Comparison of ENCODE assay signal across 14 mouse cellular contexts in genomic region chr8:123231742-123232141, GRCm38 (mm10). TPM values are rescaled to one million over a fixed set of nuclear protein-coding genes. Genes with fewer than 3 reads are reported as not detected.
DNase-seq lines count a peak whose midpoint lies in the region; ATAC-seq and TF ChIP-seq lines count a peak whose summit lies in the region.
"Had no signal": no experiment of that assay in that cellular context is flagged by ENCODE, and none has a peak within 500 bp of the region (broad histone marks: within the 10 kb centered on the region; RNA-seq: fewer than 3 reads in every experiment).

No protein-coding gene starts in this region.

- 0 out of 2 replicates have a peak overlapping the region, but pooled peaks have one; percentile 24 for H3K9ac ChIP-seq in intestine, embryonic 16.5 days (ENCODE audit: low read depth, low read length)
- no peak overlapping the region for H3K9ac ChIP-seq in intestine, embryonic 15.5 days
- no peak overlapping the region for H3K9ac ChIP-seq in liver, embryonic 14.5 days (replicated peaks)
- no peak overlapping the region for H3K9ac ChIP-seq in intestine, postnatal 0 days (ENCODE audit: low read depth, low read length)
- H3K9ac ChIP-seq: limb, embryonic 15.5 days had no signal

- 0 out of 2 replicates have a peak, but pooled peaks cover 8% of the 10 kb centered on the region for H3K36me3 ChIP-seq in intestine, embryonic 16.5 days (ENCODE audit: control insufficient read depth, insufficient read depth, low read length)
- 0 out of 2 replicates have a peak, but pooled peaks cover 2% of the 10 kb centered on the region for H3K36me3 ChIP-seq in intestine, embryonic 15.5 days
- no peaks in the 10 kb centered on the region for H3K36me3 ChIP-seq in liver, embryonic 14.5 days (replicated peaks; ENCODE audit: control insufficient read depth, insufficient read depth, low read depth)
- peaks cover 10% of the 10 kb centered on the region; the same call in 1 of the 2 replicates for H3K36me3 ChIP-seq in intestine, postnatal 0 days (ENCODE audit: control insufficient read depth, insufficient read depth)

- H3K27me3 ChIP-seq in intestine, embryonic 16.5 days (replicated peaks; ENCODE audit: control insufficient read depth, insufficient read depth, low read length), result no peaks in the 10 kb centered on the region
- H3K27me3 ChIP-seq in intestine, embryonic 15.5 days (replicated peaks), result peaks cover 22% of the 10 kb centered on the region
- H3K27me3 ChIP-seq in liver, embryonic 14.5 days (ENCODE audit: control insufficient read depth, insufficient read depth, low read length), result peaks cover 12% of the 10 kb centered on the region
- H3K27me3 ChIP-seq in intestine, postnatal 0 days (replicated peaks; ENCODE audit: control insufficient read depth, insufficient read depth, low read length), result 0 out of 2 replicates have a peak, but pooled peaks cover 4% of the 10 kb centered on the region

- no peak for ATAC-seq in intestine, embryonic 16.5 days
- ATAC-seq in intestine, embryonic 15.5 days, result no peak
- no peak for ATAC-seq in liver, embryonic 14.5 days (ENCODE audit: insufficient read depth)
- no peak for ATAC-seq in intestine, postnatal 0 days
- ATAC-seq: activated CD4-positive, CD25-positive, alpha-beta regulatory T cell, adult 4 months; hindbrain, embryonic 16.5 days had no signal

- no peak for TF ChIP-seq EP300 in liver, embryonic 14.5 days (IDR thresholded peaks at IDR 0.05; ENCODE audit: low read depth)

- no peak overlapping the region for H3K4me2 ChIP-seq in intestine, embryonic 16.5 days (ENCODE audit: low read depth, low read length)
- H3K4me2 ChIP-seq in intestine, embryonic 15.5 days (replicated peaks), result no peak overlapping the region
- no peak overlapping the region for H3K4me2 ChIP-seq in liver, embryonic 14.5 days (ENCODE audit: low read depth)
- no peak overlapping the region for H3K4me2 ChIP-seq in intestine, postnatal 0 days (replicated peaks; ENCODE audit: low read depth)
- H3K4me2 ChIP-seq: limb, embryonic 15.5 days had no signal

- H3K4me3 ChIP-seq in intestine, embryonic 16.5 days (ENCODE audit: low read length), result no peak overlapping the region
- no peak overlapping the region for H3K4me3 ChIP-seq in intestine, embryonic 15.5 days (replicated peaks)
- no peak overlapping the region for H3K4me3 ChIP-seq in liver, embryonic 14.5 days (ENCODE audit: insufficient read depth in 1 of 2, low read depth in 2 of 2, low read length in 2 of 2)
- H3K4me3 ChIP-seq in intestine, postnatal 0 days (ENCODE audit: low read depth, low read length), result no peak overlapping the region
- H3K4me3 ChIP-seq: heart, embryonic 10.5 days; limb, embryonic 15.5 days; myocyte had no signal

- H3K27ac ChIP-seq in intestine, embryonic 16.5 days (ENCODE audit: low read length), result no peak overlapping the region
- H3K27ac ChIP-seq in intestine, embryonic 15.5 days, result no peak overlapping the region
- no peak overlapping the region for H3K27ac ChIP-seq in liver, embryonic 14.5 days
- H3K27ac ChIP-seq in intestine, postnatal 0 days (ENCODE audit: low read depth, low read length), result no peak overlapping the region
- H3K27ac ChIP-seq: heart, embryonic 10.5 days; limb, embryonic 15.5 days had no signal

- H3K9me3 ChIP-seq in intestine, embryonic 16.5 days (ENCODE audit: control insufficient read depth, low read length), result no peaks in the 10 kb centered on the region
- no peaks in the 10 kb centered on the region for H3K9me3 ChIP-seq in intestine, embryonic 15.5 days
- no peaks in the 10 kb centered on the region for H3K9me3 ChIP-seq in liver, embryonic 14.5 days (ENCODE audit: control insufficient read depth, low read length)
- no peaks in the 10 kb centered on the region for H3K9me3 ChIP-seq in intestine, postnatal 0 days (ENCODE audit: control insufficient read depth)
- H3K9me3 ChIP-seq: G1E; heart, embryonic 10.5 days; limb, embryonic 15.5 days had no signal

- TF ChIP-seq CTCF in liver, embryonic 14.5 days (IDR thresholded peaks at IDR 0.05; ENCODE audit: low read depth), result peak; percentile 48
- TF ChIP-seq CTCF in intestine, postnatal 0 days (IDR thresholded peaks at IDR 0.05; ENCODE audit: low read depth), result peak; percentile 59

- peak; percentile 62 for DNase-seq in adrenal gland, postnatal 14 days
- no peak for DNase-seq in adrenal gland, adult 18-20 months (ENCODE audit: low spot score in 2 of 2)
- no peak for DNase-seq in liver, embryonic 14.5 days (ENCODE audit: low read depth in 3 of 3, low spot score in 3 of 3)
- DNase-seq in liver, result no peak
- no peak for DNase-seq in cerebellum, postnatal 4 days (ENCODE audit: low spot score in 2 of 2)

- 53% methylated on average over 5 of the region's 5 CpGs for WGBS in intestine, embryonic 16.5 days
- WGBS in intestine, embryonic 15.5 days, result 51% methylated on average over 5 of the region's 5 CpGs
- 59% methylated on average over 5 of the region's 5 CpGs for WGBS in liver, embryonic 14.5 days (ENCODE audit: insufficient replicate concordance)
- 61% methylated on average over 5 of the region's 5 CpGs for WGBS in intestine, postnatal 0 days

- peaks cover 14% of the 10 kb centered on the region for H3K4me1 ChIP-seq in intestine, embryonic 16.5 days (ENCODE audit: control insufficient read depth, insufficient read depth, low read length)
- peaks cover 15% of the 10 kb centered on the region for H3K4me1 ChIP-seq in intestine, embryonic 15.5 days (replicated peaks)
- peaks cover 7 to 10% of the 10 kb centered on the region in 2 experiments for H3K4me1 ChIP-seq in liver, embryonic 14.5 days (replicated peaks; ENCODE audit: control insufficient read depth in 2 of 2, insufficient read depth in 2 of 2, low read length in 1 of 2)
- 0 out of 2 replicates have a peak, but pooled peaks cover 8% of the 10 kb centered on the region for H3K4me1 ChIP-seq in intestine, postnatal 0 days (replicated peaks; ENCODE audit: control insufficient read depth, insufficient read depth, low read length)

RNA-seq across cellular contexts. Expression of gene Spata2l, which starts 4.3 kb away (rescaled TPM):
- total RNA-seq in adrenal gland, postnatal 14 days (2021), result 12.2 and 18.7 TPM in 2 replicates
- total RNA-seq in adrenal gland, adult 18-20 months (2021), result 10 to 100 TPM; 10.5 to 14.2 TPM
- 6.0 TPM in 2 replicates for polyA plus RNA-seq in intestine, embryonic 16.5 days (2015; fragmentation: Nextera tagmentation; extraction: Ambion mirVana)
- polyA plus RNA-seq in intestine, embryonic 15.5 days (2015; fragmentation: Nextera tagmentation; extraction: Ambion mirVana), result 5.4 and 5.5 TPM in 2 replicates
- 0.87 and 0.92 TPM in 2 replicates for polyA plus RNA-seq in liver, embryonic 14.5 days (2012; rRNA removed)
- polyA plus RNA-seq in liver, embryonic 14.5 days (2014; fragmentation: Nextera tagmentation; extraction: Ambion mirVana), result 1.5 TPM in 2 replicates
- polyA plus RNA-seq in intestine, postnatal 0 days (2015; fragmentation: Nextera tagmentation; extraction: Ambion mirVana), result 5.0 TPM in 2 replicates

RNA-seq across cellular contexts. Expression of gene Cdk10, which starts 7.1 kb away (rescaled TPM):
- 53.1 and 57.7 TPM in 2 replicates for total RNA-seq in adrenal gland, postnatal 14 days (2021)
- 10 to 100 TPM; 49.6 to 62.2 TPM for total RNA-seq in adrenal gland, adult 18-20 months (2021)
- polyA plus RNA-seq in intestine, embryonic 16.5 days (2015; fragmentation: Nextera tagmentation; extraction: Ambion mirVana), result 23.7 and 27.8 TPM in 2 replicates
- 24.2 and 25.4 TPM in 2 replicates for polyA plus RNA-seq in intestine, embryonic 15.5 days (2015; fragmentation: Nextera tagmentation; extraction: Ambion mirVana)
- polyA plus RNA-seq in liver, embryonic 14.5 days (2012; rRNA removed), result 15.4 and 16.3 TPM in 2 replicates
- 7.2 and 10.1 TPM in 2 replicates for polyA plus RNA-seq in liver, embryonic 14.5 days (2014; fragmentation: Nextera tagmentation; extraction: Ambion mirVana)
- polyA plus RNA-seq in intestine, postnatal 0 days (2015; fragmentation: Nextera tagmentation; extraction: Ambion mirVana), result 11.8 and 14.0 TPM in 2 replicates

RNA-seq across cellular contexts. Expression of gene Spata33, which starts 19.1 kb away (rescaled TPM):
- total RNA-seq in adrenal gland, postnatal 14 days (2021), result 2.6 and 4.9 TPM in 2 replicates
- 1 to 10 TPM; 3.4 to 3.6 TPM for total RNA-seq in adrenal gland, adult 18-20 months (2021)
- 1.7 and 2.7 TPM in 2 replicates for polyA plus RNA-seq in intestine, embryonic 16.5 days (2015; fragmentation: Nextera tagmentation; extraction: Ambion mirVana)
- polyA plus RNA-seq in intestine, embryonic 15.5 days (2015; fragmentation: Nextera tagmentation; extraction: Ambion mirVana), result 1.8 and 2.3 TPM in 2 replicates
- polyA plus RNA-seq in liver, embryonic 14.5 days (2012; rRNA removed), result 0.21 and 0.60 TPM in 2 replicates
- 0.08 and 0.16 TPM in 2 replicates for polyA plus RNA-seq in liver, embryonic 14.5 days (2014; fragmentation: Nextera tagmentation; extraction: Ambion mirVana)
- 0.55 and 1.2 TPM in 2 replicates for polyA plus RNA-seq in intestine, postnatal 0 days (2015; fragmentation: Nextera tagmentation; extraction: Ambion mirVana)
- polyA plus RNA-seq: activated CD4-positive, CD25-positive, alpha-beta regulatory T cell, adult 4 months had no signal

RNA-seq across cellular contexts. Expression of gene Chmp1a, which starts 19.2 kb away (rescaled TPM):
- total RNA-seq in adrenal gland, postnatal 14 days (2021), result 75.4 and 100 TPM in 2 replicates
- 10 to 100 TPM; 79.3 to 86.2 TPM for total RNA-seq in adrenal gland, adult 18-20 months (2021)
- 173 and 184 TPM in 2 replicates for polyA plus RNA-seq in intestine, embryonic 16.5 days (2015; fragmentation: Nextera tagmentation; extraction: Ambion mirVana)
- 142 and 148 TPM in 2 replicates for polyA plus RNA-seq in intestine, embryonic 15.5 days (2015; fragmentation: Nextera tagmentation; extraction: Ambion mirVana)
- 29.9 and 30.9 TPM in 2 replicates for polyA plus RNA-seq in liver, embryonic 14.5 days (2012; rRNA removed)
- polyA plus RNA-seq in liver, embryonic 14.5 days (2014; fragmentation: Nextera tagmentation; extraction: Ambion mirVana), result 42.9 and 44.6 TPM in 2 replicates
- 203 TPM in 2 replicates for polyA plus RNA-seq in intestine, postnatal 0 days (2015; fragmentation: Nextera tagmentation; extraction: Ambion mirVana)

RNA-seq across cellular contexts. Expression of gene Zfp276, which starts 22.3 kb away (rescaled TPM):
- total RNA-seq in adrenal gland, postnatal 14 days (2021), result 20.4 and 21.5 TPM in 2 replicates
- 10 to 100 TPM; 21.6 to 23.5 TPM for total RNA-seq in adrenal gland, adult 18-20 months (2021)
- polyA plus RNA-seq in intestine, embryonic 16.5 days (2015; fragmentation: Nextera tagmentation; extraction: Ambion mirVana), result 16.5 and 19.3 TPM in 2 replicates
- polyA plus RNA-seq in intestine, embryonic 15.5 days (2015; fragmentation: Nextera tagmentation; extraction: Ambion mirVana), result 18.2 and 18.4 TPM in 2 replicates
- 8.4 and 8.9 TPM in 2 replicates for polyA plus RNA-seq in liver, embryonic 14.5 days (2012; rRNA removed)
- polyA plus RNA-seq in liver, embryonic 14.5 days (2014; fragmentation: Nextera tagmentation; extraction: Ambion mirVana), result 4.7 and 5.9 TPM in 2 replicates
- polyA plus RNA-seq in intestine, postnatal 0 days (2015; fragmentation: Nextera tagmentation; extraction: Ambion mirVana), result 7.2 and 7.4 TPM in 2 replicates
